ENCODE assay signal across 8 mouse cellular contexts in the genomic region with DNA sequence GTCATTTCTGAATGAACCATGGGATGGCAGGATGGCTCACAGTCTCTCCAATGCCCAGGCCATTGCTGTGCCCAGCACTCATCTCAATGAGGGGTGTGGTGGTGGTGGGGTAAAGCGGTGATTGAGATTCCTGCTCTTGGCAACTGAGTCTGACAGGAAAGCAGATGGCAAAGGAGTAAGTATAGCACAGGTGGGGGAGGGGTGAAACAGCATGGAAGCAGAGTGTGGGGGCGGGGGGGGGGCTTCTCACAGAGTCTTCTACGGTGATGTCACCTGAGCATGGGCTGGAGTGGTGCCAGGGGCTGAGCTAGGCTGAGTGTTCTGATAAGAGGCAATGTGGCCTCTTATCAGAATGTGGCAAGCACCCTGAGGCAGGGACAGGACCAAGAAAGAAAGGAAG. TPM values are rescaled to one million over a fixed set of nuclear protein-coding genes. Genes with fewer than 3 reads are reported as not detected.
A peak's percentile ranks its signal among the peaks of the same experiment; 100 is the strongest.
DNase-seq lines count a peak whose midpoint lies in the region; ATAC-seq and TF ChIP-seq lines count a peak whose summit lies in the region.
"Had no signal": no experiment of that assay in that cellular context is flagged by ENCODE, and none has a peak within 500 bp of the region (broad histone marks: within the 10 kb centered on the region; RNA-seq: fewer than 3 reads in every experiment).

No protein-coding gene starts in this region.

- H3K36me3 ChIP-seq in lung, embryonic 14.5 days (ENCODE audit: insufficient read depth) = no peaks in the 10 kb centered on the region
- H3K36me3 ChIP-seq in MEL (ENCODE audit: control insufficient read depth in 1 of 2, insufficient read depth in 2 of 2, low read length in 2 of 2) = peaks cover 0 to 21% of the 10 kb centered on the region in 2 experiments; a peak in 2 of 4 replicates
- H3K36me3 ChIP-seq in kidney, embryonic 14.5 days (ENCODE audit: control insufficient read depth, insufficient read depth, low read length) = no peaks in the 10 kb centered on the region

- TF ChIP-seq RAD21 in MEL (IDR thresholded peaks at IDR 0.05; ENCODE audit: low read depth, low read length) = no peak

- H3K4me1 ChIP-seq in lung, embryonic 14.5 days (ENCODE audit: insufficient read depth) = peaks cover 28% of the 10 kb centered on the region
- peaks cover 11 to 32% of the 10 kb centered on the region in 2 experiments for H3K4me1 ChIP-seq in MEL (ENCODE audit: control insufficient read depth in 1 of 2, insufficient read depth in 2 of 2, low read length in 2 of 2)
- peaks cover 13% of the 10 kb centered on the region for H3K4me1 ChIP-seq in kidney, embryonic 14.5 days (ENCODE audit: control insufficient read depth, insufficient read depth, low read length)

- DNase-seq in lung, embryonic 14.5 days = peak; percentile 66
- DNase-seq in lung, postnatal 25 days (ENCODE audit: low spot score) = no peak
- DNase-seq in MEL (ENCODE audit: low read depth, low spot score) (peak; percentile 72), liver (peak; percentile 76)
- peak; percentile 81 for DNase-seq in brain, embryonic 14.5 days (ENCODE audit: low read depth)
- no peak for DNase-seq in layer of hippocampus, adult 2 months (ENCODE audit: low spot score in 2 of 2)

- no peak overlapping the region for H3K9ac ChIP-seq in lung, embryonic 14.5 days
- no peak overlapping the region for H3K9ac ChIP-seq in MEL (ENCODE audit: control insufficient read depth, low read depth, low read length, poor library complexity, severe bottlenecking)
- no peak overlapping the region for H3K9ac ChIP-seq in kidney, embryonic 14.5 days (ENCODE audit: low read depth, low read length)

- no peak for TF ChIP-seq POLR2A in MEL (IDR thresholded peaks at IDR 0.05; ENCODE audit: control insufficient read depth in 1 of 2, insufficient read depth in 1 of 2, low read depth in 1 of 2, low read length in 2 of 2, poor library complexity in 1 of 2)
- no peak for TF ChIP-seq POLR2A in brain, embryonic 14.5 days (IDR thresholded peaks at IDR 0.05; ENCODE audit: borderline replicate concordance, extremely low read depth, insufficient read depth, insufficient read length, poor library complexity, severe bottlenecking)

- ATAC-seq in lung, embryonic 14.5 days (ENCODE audit: insufficient read depth) = no peak
- no peak for ATAC-seq in kidney, embryonic 14.5 days (ENCODE audit: low FRiP score, low TSS enrichment)

- no peak for TF ChIP-seq CTCF in lung, embryonic 14.5 days (IDR thresholded peaks at IDR 0.05; ENCODE audit: low read depth)
- TF ChIP-seq CTCF in MEL (IDR thresholded peaks at IDR 0.05 in 2 of 3, conservative IDR thresholded peaks at IDR 0.05 in 1 of 3; ENCODE audit: control insufficient read depth in 1 of 3, insufficient read depth in 1 of 3, low read depth in 2 of 3, low read length in 3 of 3, poor library complexity in 1 of 3, severe bottlenecking in 1 of 3) = no peak
- no peak for TF ChIP-seq CTCF in brain, embryonic 14.5 days (IDR thresholded peaks at IDR 0.05; ENCODE audit: borderline replicate concordance, extremely low read depth, insufficient read depth, insufficient read length)
- TF ChIP-seq CTCF in layer of hippocampus, adult 2 months (conservative IDR thresholded peaks at IDR 0.05) = no peak

- H3K4me2 ChIP-seq in lung, embryonic 14.5 days = no peak overlapping the region
- no peak overlapping the region for H3K4me2 ChIP-seq in kidney, embryonic 14.5 days (replicated peaks; ENCODE audit: low read depth, low read length)

- no peaks in the 10 kb centered on the region for H3K27me3 ChIP-seq in lung, embryonic 14.5 days (ENCODE audit: insufficient read depth, low read length)
- no peaks in the 10 kb centered on the region; a peak in 1 of 4 replicates for H3K27me3 ChIP-seq in MEL (ENCODE audit: control insufficient read depth in 1 of 2, insufficient read depth in 2 of 2, low read length in 2 of 2)
- H3K27me3 ChIP-seq in kidney, embryonic 14.5 days (ENCODE audit: control insufficient read depth, insufficient read depth, low read length) = no peaks in the 10 kb centered on the region

- no peak overlapping the region for H3K4me3 ChIP-seq in lung, embryonic 14.5 days (ENCODE audit: low read depth, low read length)
- no peak overlapping the region for H3K4me3 ChIP-seq in MEL (ENCODE audit: control insufficient read depth in 1 of 2, insufficient read depth in 1 of 2, low read depth in 2 of 2, low read length in 2 of 2)
- H3K4me3 ChIP-seq in kidney, embryonic 14.5 days (ENCODE audit: low read length) = no peak overlapping the region
- H3K4me3 ChIP-seq in layer of hippocampus, adult 2 months = no peak overlapping the region

- peak; percentile 65 to 82; a peak in 3 of 4 replicates for TF ChIP-seq EP300 in MEL (IDR thresholded peaks at IDR 0.05; ENCODE audit: low read depth in 1 of 2, low read length in 2 of 2)

- H3K79me2 ChIP-seq in MEL (ENCODE audit: control insufficient read depth, insufficient read depth, low read length, poor library complexity) = no peaks in the 10 kb centered on the region

- H3K27ac ChIP-seq in lung, embryonic 14.5 days (ENCODE audit: low read depth) = peak overlapping the region; percentile 0; the same call in 1 of the 2 replicates
- H3K27ac ChIP-seq in MEL (ENCODE audit: control insufficient read depth, low read depth, low read length) = peak overlapping the region; percentile 10; the same call in 1 of the 2 replicates
- no peak overlapping the region for H3K27ac ChIP-seq in kidney, embryonic 14.5 days (ENCODE audit: low read depth, low read length)
- H3K27ac ChIP-seq in layer of hippocampus, adult 2 months = no peak overlapping the region
- H3K27ac ChIP-seq: macrophage had no signal

- H3K9me3 ChIP-seq in lung, embryonic 14.5 days (ENCODE audit: low read depth, low read length) = no peaks in the 10 kb centered on the region
- no peaks in the 10 kb centered on the region for H3K9me3 ChIP-seq in MEL (replicated peaks; ENCODE audit: insufficient read depth, low read length)
- no peaks in the 10 kb centered on the region for H3K9me3 ChIP-seq in kidney, embryonic 14.5 days (ENCODE audit: control insufficient read depth, low read length)

- WGBS in lung, embryonic 14.5 days = 32% methylated on average over 3 of the region's 3 CpGs
- WGBS in kidney, embryonic 14.5 days = 47% methylated on average over 3 of the region's 3 CpGs

TF ChIP-seq in MEL, 35 proteins besides CTCF, POLR2A, EP300 and RAD21:
- TF ChIP-seq E2F4 (IDR thresholded peaks at IDR 0.05; ENCODE audit: borderline replicate concordance, low read depth, low read length) (no peak), MYB (IDR thresholded peaks at IDR 0.05; ENCODE audit: low read depth, low read length) (no peak), CHD2 (IDR thresholded peaks at IDR 0.05; ENCODE audit: low read length) (no peak; the same call in 1 of the 2 replicates), TBP (IDR thresholded peaks at IDR 0.05; ENCODE audit: low read depth, low read length) (no peak), TCF12 (IDR thresholded peaks at IDR 0.05; ENCODE audit: low read depth, low read length) (peak; percentile 89), BHLHE40 (IDR thresholded peaks at IDR 0.05; ENCODE audit: borderline replicate concordance, low read depth, low read length) (peak; percentile 60; the same call in 1 of the 2 replicates), SMC3 (IDR thresholded peaks at IDR 0.05; ENCODE audit: low read depth, low read length) (no peak), POLR2AphosphoS5 (IDR thresholded peaks at IDR 0.05; ENCODE audit: borderline replicate concordance, low read depth, low read length) (no peak), USF1 (IDR thresholded peaks at IDR 0.05; ENCODE audit: low read depth, low read length) (peak; percentile 50), RCOR1 (IDR thresholded peaks at IDR 0.05; ENCODE audit: low read depth, low read length) (no peak; the same call in 1 of the 2 replicates), MXI1 (IDR thresholded peaks at IDR 0.05; ENCODE audit: low read depth, low read length) (no peak; the same call in 1 of the 2 replicates), UBTF (IDR thresholded peaks at IDR 0.05; ENCODE audit: borderline replicate concordance, insufficient read depth, low read depth, low read length) (no peak), ZC3H11A (IDR thresholded peaks at IDR 0.05; ENCODE audit: low read depth, low read length) (no peak), GATA1 (IDR thresholded peaks at IDR 0.05; ENCODE audit: low read depth, low read length) (peak; percentile 80), MAFK (IDR thresholded peaks at IDR 0.05; ENCODE audit: borderline replicate concordance, low read depth, low read length) (no peak; the same call in 1 of the 2 replicates), MYC (IDR thresholded peaks at IDR 0.05; ENCODE audit: low read depth, low read length) (no peak), USF2 (IDR thresholded peaks at IDR 0.05; ENCODE audit: borderline replicate concordance in 1 of 2, insufficient read depth in 1 of 2, low read depth in 1 of 2, low read length in 2 of 2) (no peak), SIN3A (IDR thresholded peaks at IDR 0.05; ENCODE audit: low read length) (no peak; the same call in 1 of the 2 replicates), NRF1 (IDR thresholded peaks at IDR 0.05; ENCODE audit: insufficient read depth, low read depth, low read length, poor library complexity, severe bottlenecking) (no peak), POLR2AphosphoS2 (IDR thresholded peaks at IDR 0.05; ENCODE audit: low read length) (no peak), CHD1 (IDR thresholded peaks at IDR 0.05; ENCODE audit: low read depth, low read length) (no peak), MAX (IDR thresholded peaks at IDR 0.05; ENCODE audit: low read length) (no peak; the same call in 1 of the 2 replicates), TAL1 (IDR thresholded peaks at IDR 0.05; ENCODE audit: low read length) (peak; percentile 36; the same call in 1 of the 2 replicates), ETS1 (IDR thresholded peaks at IDR 0.05; ENCODE audit: low read depth, low read length) (peak; percentile 95)

RNA-seq across cellular contexts. Expression of a gene that starts 52.6 kb away (rescaled TPM):
- polyA plus RNA-seq in lung, embryonic 14.5 days (2014; fragmentation: Nextera tagmentation; extraction: Ambion mirVana) = 1.9 and 2.1 TPM in 2 replicates
- total RNA-seq in MEL (2012; rRNA removed) = 0.12 and 0.13 TPM in 2 replicates
- under 1 TPM in 1 of 2 experiments, not detected in 1; 0.28 TPM for polyA plus RNA-seq in MEL (2012; ENCODE audit: insufficient read depth in 1 of 2, insufficient read length in 2 of 2, low read depth in 1 of 2, low replicate concordance in 2 of 2, missing spikeins in 1 of 2)
- 11.7 and 12.2 TPM in 2 replicates for polyA plus RNA-seq in brain, embryonic 14.5 days (2012; rRNA removed)
- 1.6 and 2.9 TPM in 2 replicates for polyA plus RNA-seq in kidney, embryonic 14.5 days (2014; fragmentation: Nextera tagmentation; extraction: Ambion mirVana)
- 10 to 100 TPM; 68.8 to 75.0 TPM for total RNA-seq in layer of hippocampus, adult 2 months (2021)

Comparison
In these comparisons a context has a peak if more than half of its experiments do, and no peak if none do; other contexts are left out.
1. DNase-seq: peak in lung, embryonic 14.5 days (single experiment), MEL (single experiment), brain, embryonic 14.5 days (single experiment) and liver (single experiment); none in lung, postnatal 25 days (single experiment) and layer of hippocampus, adult 2 months (0 of 2).
2. H3K27ac ChIP-seq: peak in lung, embryonic 14.5 days (single experiment) and MEL (single experiment); none in kidney, embryonic 14.5 days (single experiment) and layer of hippocampus, adult 2 months (single experiment).